Mouse (Mus musculus) layer of hippocampus, postnatal 10 days (tissue): Measurements from ENCODE around the gene Krtdap. TPM values are rescaled to one million over a fixed set of nuclear protein-coding genes. Genes with fewer than 3 reads are reported as not detected.
"Not testable (repeated sequence)": the region's sequence is repeated elsewhere in the genome, so short reads cannot be mapped to it uniquely, and the experiment has no call there.

Source experiments
- DNase-seq, 2 experiments: peaks; one replicate each; pipeline ENCODE4 v3.0.0; 2021; ENCODE audit warnings: low spot score in 2 of 2
- long read RNA-seq: library from polyadenylated mRNA; stranded (forward); transcript quantifications from one replicate; pipeline ENCODE4 v2.0.0, GENCODE M21; 2023
- total RNA-seq, 2 experiments: library from RNA; stranded (reverse); gene quantifications; 2 replicates each; pipeline ENCODE4 v1.2.3; 2021

The Krtdap gene
- total RNA-seq: not detected
- long read RNA-seq: 0 reads

DNA sequence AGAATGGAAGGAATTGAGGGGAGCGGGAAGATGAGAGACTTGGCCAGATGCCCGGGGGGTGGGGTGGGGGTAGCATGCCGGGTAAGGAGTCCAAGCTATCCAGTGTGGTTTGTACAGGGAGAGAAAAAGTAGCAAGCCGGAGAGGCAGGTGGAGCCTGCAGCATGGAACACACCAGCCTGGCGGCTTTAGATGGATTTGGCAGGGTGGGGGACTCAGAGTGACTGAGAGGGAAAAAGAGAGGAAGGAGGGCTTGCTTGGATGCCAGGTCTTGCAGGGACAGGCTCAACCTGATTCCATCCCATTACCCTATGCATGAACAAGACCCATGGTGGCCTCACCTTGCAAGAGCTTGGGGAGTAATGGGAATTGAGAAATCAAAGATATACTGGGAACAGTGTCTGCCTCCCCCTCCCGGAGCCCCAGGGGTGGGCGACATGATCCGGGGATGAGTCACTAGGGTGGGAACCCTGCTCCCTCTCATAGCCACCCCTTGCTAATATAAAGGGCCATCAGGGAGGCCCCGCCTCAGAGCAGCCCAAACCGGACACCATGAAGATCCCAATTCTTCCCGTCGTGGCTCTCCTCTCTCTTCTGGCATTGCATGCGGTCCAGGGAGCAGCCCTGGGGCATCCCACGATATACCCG, at the start of gene Krtdap:
Gene Krtdap (plus strand): TSS at position 520 of the 646 bp plus-strand sequence.
- DNase-seq: no peak

DNA sequence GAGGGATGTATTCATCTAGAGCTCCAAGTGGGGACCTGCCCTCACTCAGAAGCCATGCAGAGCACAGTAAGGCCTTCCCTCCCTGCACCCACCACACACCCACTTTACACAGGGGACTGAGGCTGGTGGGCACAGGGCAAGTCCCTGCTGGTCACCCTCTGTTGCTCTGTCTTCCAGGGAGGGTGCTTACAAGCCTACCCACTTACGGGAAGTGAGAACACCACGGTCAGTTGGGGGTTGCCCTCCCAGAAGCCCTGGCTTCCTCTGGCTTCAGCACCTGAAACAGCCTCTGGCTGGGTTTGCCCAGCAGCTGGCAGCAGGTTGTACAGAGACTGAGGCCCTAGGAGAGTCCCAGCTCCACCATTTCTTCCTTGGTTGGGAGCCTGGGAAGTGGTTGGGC, 45.1 kb upstream of the Krtdap start:
- DNase-seq: not testable (repeated sequence)

DNA sequence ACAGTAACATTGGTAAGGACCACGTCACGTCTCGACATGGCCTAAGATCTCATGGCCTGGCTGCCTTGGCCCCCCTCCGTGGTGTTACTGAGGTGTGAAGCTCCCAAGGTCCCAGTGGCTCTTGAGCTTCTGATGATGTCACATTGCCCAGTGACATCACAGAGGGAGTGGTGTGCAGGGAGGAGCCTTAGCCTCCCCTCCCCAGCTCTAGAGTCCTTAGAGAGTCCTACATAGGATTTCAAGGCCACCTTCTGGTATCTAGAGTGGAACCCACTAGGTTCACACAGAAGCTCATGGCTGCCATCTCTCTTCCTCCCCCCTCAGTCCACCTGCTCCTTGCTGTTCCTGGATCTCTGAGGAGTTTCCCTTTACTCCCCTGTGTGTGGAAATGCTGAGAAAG, 44.1 kb upstream of the Krtdap start, which contains the start of gene Gapdhs:
Gene Gapdhs (minus strand): TSS at position 65 of the 400 bp plus-strand sequence.
- not testable (repeated sequence) for DNase-seq

DNA sequence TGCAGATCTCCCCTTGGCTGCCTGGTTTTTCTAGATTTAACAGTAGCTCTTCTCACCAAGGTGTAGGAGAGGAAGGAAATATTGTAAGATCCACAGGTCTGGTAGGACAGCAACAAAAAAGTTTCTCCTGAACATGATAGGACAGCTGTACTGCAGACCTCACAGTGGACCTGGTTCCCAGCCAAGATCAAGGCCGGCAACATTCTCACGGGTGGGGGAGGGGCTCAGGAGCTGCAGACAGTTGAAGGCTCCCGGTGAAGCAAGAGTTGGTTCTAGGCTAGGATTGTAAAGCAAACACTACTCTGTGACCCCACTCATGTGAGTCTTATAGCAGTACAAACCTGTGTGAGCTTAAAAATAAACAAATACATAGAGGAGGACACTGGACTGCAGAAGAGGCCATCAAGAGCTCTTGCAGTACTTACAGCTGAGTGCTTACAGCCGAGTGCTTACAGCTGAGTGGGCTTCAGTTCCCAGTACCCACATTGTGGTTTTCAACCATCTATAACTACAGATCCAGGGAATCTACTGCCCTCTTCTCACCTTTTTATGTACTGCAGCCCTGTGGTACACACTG, 43.6 kb upstream of the Krtdap start:
- DNase-seq: no peak

DNA sequence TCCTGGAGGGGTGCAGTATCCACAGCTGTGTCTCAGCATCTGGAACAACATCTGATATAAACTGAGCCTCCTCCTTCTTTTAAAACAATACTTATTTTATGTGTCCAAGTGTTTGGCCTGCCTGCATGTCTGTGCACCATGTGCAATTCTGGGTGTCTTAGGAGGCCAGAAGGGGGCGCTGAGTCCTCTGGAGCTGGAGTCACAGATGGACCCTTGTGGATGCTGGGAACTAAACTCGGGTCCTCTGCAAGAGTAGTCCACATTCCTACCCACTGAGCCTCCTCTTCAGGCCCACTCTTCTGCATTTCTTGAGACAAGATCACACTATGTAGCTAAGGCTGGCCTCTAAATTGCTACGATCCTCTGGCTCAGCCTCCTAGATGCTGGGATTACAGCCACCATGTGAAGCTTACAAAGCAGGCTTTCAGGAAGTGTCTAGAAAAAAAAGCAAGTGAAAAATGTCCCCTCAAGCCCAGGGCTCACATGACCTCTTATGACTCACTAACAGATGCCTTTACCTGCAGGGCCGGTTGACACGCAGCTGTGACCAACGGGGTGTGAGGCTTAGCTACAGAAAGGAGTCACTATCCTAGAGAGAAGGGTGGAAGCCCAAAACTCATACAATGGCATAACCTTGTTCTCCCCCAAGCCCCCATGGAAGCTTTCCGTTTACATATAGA, 40.0 kb upstream of the Krtdap start:
- no peak for DNase-seq

DNA sequence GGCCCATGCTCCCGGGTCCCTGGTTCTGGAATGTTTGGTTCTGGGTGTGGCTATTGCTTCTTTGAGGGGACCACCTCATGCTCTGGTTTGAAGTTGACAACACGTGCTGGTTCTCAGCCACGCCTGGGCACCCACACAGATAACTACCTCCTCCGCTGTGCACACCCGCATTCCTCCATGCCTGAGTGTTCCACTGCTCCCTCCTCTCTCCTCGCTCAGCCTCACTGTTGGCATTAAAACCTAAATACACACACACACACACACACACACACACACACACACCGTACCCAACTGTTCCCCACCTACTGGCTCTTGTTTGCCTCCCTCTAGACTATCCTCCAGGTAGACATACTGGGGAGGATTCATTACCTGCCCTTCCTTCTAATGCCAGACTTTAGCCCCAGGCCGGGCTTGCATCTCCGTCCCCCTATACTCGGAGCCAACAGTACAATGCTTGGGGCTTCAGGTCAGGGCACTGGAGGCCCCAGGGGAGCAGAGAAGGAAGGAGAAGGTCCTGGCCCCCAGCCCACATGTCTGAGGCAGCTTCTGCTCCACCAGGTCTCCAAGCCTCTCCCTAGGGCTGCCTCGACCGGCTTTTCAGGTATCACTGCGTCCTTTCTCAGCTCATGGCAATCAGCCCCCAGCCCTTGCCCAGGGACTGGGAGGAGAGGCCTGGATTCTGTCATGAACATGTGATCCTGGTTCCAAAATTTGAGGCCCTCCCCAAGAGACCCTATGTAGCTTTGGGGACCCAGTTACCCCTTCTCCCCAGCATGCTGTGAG, 37.7 kb upstream of the Krtdap start:
- DNase-seq: no peak

DNA sequence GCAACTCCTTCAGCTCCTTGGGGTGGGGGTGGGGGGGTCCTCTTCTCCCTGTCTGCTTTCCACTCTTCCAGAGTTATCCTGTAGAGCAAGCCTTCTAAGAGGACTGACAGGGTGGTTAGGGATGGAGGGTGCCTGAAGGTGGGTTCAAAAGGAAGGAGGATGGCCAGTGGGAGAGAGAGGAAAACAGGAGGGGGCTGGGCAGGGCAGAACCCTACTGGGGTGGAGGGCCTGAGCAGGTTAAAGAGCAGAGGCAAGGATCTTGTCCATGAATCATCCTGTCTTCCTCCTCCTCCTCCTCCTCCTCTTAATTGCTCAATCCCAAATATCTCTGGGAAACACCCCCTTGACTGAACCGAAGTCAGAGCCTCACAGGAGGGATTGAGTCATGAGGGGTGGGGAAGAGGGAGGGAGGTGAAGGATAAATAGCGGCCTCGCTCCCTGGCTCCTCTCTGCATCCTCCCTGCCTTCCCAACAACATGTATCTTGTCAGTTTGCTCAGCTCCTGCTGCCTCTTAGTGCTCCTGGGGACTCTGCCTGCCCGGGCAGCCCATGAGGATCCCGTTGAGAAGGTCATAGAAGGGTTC, 36.5 kb upstream of the Krtdap start, which contains the start of gene Sbsn:
Gene Sbsn (plus strand): TSS at position 386 of the 584 bp plus-strand sequence.
- DNase-seq: no peak

DNA sequence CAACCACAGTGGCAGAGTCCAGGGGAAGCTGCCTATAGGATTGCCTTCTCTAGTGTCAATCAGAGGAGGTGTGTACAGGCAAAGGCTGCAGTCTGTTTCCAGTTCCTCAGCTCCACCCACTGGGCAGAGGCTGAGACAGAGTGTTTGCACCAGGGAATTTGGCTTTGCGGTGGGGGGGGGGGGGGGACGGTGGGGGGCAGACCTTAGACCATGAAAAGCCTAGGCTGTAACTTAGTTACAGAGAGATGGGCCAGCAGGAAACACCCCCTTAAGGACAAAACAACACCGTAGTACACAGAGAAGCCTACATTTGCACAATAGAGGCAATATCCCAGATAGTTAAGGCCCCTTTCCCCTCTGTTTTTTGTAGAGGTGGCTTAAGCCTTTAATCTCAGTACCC, 30.7 kb upstream of the Krtdap start:
- DNase-seq: no peak

DNA sequence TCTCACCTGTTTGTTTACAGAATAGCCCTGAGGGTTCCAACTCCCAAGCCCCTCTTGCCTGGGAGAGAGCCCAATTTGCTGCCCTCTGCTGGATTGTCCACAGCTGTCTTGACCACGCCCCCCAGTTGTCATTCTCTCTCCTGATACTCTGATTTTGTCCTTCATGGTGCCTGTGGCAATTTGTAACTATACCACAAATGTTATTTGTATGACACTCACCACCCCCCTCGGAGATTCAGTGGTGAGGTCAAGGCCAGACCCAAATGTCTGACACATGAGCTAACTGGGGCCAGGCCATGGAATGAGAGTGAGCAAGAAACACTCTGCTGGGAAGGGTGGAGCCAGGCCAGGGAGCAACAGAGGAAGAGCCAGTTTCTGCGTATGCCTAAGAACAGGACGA, 28.8 kb upstream of the Krtdap start:
- peak; percentile 23 to 24 for DNase-seq

DNA sequence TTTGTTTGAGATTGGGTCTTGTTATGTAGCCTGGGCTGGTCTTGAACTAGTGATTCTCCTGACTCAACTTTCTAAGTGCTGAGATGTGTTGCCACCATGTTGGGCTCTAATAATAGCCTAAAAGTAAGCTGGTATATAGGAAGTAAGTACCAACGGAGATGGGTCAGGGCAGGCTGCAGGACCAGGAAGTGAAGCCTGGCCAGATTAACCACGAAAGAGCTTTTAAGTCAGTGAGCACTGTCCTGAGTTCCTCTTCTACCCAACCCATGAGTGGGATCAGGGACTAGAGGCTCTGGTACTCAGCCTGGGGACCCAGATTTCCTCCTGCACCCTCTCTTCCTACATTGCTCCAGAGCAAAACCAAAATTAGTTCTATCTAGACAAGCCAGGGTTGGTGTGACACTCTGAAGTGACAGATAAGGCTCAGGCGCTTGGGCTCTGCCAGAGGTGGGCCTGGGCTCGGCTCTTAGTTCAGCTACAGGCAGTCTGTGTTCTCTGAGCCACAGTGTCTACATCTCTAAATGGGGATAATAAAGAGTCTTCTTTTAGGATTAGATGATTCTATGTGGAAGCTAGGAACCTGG, 25.8 kb upstream of the Krtdap start:
- no peak for DNase-seq

DNA sequence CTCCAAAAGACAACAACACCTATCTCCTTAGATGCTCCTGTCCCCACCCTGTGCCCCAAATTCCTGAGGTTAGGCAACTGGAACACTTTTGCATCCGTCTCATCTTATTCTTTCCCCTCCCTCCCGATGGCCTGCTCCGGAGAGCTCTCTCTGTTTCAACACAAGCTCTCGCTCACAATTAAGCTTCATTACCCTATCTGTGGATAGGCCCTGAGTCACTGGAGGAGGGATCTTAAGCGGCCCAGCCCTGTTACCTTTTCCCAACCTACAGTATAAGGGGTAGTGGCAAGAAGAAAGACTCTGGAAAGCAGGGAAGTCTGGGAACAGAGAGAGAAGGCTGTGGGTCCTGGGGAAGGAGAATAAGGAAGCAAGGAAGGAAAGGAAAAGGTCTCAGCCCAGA, 24.2 kb upstream of the Krtdap start, which contains the start of gene Dmkn:
Gene Dmkn (plus strand): TSS at position 301 of the 400 bp plus-strand sequence.
- DNase-seq: no peak

DNA sequence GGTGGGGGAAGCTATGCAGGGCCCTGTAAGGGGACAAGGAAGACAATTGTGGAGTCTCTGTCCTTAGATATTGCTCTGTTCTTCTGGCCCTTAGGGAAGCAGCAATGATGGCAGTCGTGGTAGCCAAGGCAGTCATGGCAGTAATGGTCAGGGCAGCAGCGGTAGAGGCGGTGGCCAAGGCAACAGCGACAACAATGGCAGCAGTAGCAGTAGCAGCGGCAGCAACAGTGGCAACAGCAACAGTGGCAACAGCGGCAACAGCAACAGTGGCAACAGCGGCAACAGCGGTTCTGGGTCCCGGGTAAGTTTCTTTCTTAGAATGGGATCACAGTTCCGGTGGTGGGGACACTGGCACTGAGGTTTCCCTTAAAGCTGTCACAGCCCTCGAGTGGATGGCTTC, 22.5 kb upstream of the Krtdap start:
- no peak for DNase-seq

DNA sequence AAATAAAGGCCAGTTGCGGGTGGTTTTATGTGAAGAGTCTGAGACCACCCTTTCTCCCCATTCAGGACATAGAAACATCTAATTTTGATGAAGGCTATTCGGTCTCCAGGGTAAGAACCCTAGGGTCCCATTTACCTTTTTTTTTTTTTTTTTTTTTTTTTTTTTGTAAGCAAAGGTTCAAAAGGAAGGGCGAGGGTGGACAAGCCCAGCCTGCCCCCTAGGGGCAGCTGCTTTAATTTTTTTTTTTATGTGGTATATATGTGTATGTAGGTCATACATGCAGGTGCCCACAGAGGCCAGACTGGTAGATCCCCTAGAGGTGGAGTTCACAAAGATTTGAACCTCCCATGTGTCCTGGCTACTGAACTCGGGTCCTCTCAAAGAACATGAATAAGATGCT, 21.3 kb upstream of the Krtdap start:
- DNase-seq: no peak

DNA sequence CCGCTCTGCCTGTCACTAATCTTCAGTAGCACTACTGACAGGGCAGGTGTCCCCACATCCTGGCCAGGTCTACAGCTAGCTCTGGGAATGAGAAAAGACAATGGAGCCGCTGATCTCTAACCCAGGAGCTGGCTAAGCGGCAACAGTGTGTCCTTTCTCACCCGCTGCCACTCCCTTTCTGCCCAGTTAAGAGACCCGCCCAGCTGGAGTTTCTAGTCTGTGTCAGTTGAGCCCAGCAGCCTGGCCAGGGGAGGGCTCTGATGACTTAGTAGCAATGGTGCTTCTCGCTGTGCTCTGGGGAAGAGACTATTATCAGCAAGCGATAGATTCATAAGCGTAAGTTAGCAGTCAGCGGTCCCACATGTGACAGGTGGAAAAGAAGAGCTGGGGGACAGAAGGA, 18.5 kb upstream of the Krtdap start:
- no peak for DNase-seq

DNA sequence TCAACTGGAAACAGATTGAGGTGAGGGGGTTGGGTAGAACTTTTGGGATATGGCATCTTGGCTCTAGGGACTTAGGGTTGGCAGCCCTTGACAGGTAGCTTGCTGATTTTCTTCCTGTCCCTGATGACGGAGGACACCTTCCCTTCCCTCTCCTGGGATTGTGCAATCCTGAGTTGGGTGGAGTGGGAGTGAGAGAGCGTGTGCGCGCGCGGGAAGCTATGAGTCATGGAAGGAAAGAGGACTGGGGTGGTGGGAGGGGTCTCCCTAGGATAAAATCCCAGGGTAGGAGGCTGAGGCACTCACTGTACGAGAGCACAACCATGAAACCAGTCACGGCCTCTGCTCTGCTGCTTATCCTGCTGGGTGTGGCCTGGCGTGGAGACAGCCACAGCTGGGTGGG, 11.6 kb upstream of the Krtdap start:
- no peak for DNase-seq

DNA sequence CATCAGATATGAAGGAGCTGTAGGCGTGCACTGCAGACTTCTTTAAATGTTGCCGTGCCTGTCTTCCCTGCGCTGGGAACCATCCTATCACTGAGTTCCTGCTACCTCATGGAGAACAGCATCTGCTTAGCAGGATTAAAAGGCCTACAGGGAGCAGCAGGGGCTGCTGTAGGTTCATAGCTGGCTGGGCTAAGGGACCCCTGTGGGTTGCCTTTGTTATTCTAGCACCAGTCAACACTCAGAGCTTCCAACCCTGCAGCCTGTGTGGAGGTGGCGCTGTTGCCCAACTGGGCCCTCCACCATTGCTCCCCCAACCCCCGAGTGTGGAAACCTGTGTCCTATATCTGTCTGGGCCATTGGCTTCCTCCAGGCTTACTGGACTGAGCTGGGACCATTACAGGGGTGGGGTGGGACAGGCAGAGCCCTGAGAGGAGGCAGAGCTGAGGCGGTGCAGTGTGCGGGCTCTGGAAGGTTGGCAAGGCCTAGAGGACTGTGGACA, 10.6 kb upstream of the Krtdap start:
- no peak for DNase-seq

DNA sequence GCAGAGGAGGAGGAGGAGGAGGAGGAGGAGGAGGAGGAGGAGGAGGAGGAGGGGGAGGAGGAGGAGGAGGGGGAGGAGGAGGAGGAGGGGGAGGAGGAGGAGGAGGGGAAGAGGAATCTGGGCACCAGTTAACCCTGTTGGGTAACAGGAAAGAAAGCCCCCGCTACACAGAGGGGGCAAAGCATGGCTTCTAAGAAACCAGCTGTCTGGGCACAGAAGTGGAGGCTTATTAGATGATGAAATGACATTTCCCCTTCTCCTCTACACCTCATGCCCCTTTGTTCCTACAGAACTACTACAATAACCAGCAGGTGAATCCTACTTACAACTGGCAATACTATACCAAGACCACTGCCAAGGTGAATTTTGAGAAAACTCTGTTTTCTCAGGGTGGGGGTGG, 9.8 kb upstream of the Krtdap start:
- no peak for DNase-seq

DNA sequence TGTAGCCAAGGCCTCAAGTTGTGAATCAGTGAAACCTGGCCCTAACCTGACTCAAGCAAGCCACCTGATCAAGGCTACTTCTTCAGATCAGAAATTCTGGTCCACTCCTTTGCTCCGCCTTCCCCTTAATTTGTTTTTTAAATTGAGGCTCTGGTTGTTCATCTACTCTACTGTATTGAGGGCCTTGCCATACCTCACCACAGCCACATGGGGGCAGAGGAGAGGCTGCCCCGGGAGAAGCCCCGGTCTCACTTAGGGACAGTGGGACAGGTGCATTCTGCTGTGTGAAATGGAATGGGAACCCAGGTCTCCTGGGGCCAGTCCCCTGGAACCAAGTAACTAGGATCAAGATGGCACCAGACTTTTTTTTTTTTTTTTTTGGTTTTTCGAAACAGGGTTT, 5.9 kb upstream of the Krtdap start:
- no peak for DNase-seq

DNA sequence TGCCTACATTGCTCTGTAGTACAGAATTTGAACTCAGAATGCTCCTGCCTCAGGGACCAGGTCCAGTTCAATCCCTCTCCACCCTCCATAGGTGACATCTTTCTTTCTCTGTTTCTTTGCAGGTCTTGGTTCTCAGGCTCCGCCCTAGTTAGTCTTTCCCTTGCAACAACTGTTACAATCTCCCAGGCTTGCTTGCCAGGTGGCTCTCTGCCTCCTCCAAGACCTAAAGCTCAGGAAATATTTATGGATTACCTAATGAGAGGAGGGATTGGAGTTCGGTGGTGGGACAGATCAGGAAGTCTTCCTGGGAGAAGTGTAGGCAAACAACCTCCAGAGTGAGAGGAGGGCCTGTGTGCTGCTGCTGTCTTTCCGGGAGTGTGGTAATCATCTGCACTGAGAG, 5.0 kb upstream of the Krtdap start:
- DNase-seq: no peak

DNA sequence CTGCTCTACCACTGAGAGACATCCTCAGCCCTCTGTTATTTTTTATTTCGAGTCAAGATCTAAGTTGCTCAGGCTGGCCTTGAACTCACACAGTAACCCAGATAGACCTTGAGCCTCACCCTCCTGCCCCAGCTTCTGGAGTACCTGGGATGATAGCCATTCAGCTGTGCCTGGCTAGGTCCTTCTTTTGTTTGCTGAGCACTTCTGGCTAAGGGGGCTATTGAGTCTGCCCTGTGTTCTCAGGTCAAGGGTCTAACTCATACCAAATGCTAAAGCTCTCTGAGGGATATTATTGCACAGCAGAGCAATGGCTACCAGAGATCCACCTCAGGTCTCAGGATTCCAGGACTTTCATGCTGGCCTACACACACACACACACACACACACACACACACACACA, 2.5 kb upstream of the Krtdap start:
- no peak for DNase-seq
